Mouse (Mus musculus): ENCODE data around the gene Dbnl.

GRCm38 (mm10) chr11:5803551-5803981, 15.3 kb downstream of the Dbnl start, which contains the start of gene Pgam2:
- TF ChIP-seq CTCF (IDR thresholded peaks at IDR 0.05; ENCODE audit: low read depth) (no peak), EP300 (IDR thresholded peaks at IDR 0.05; ENCODE audit: low read depth) (no peak)

All from liver, postnatal 0 days (tissue).